Mouse (Mus musculus) intestine, postnatal 0 days (tissue): ENCODE data around the gene Slc9a9. TPM values are rescaled to one million over a fixed set of nuclear protein-coding genes. Genes with fewer than 3 reads are reported as not detected.

ENCODE experiments used
- ATAC-seq: fragments of 200-750 bp; cut with Nextera tagmentation; 2 replicates; pipeline ENCODE4 v1.8.0; 2017; ENCODE audit warnings: mild to moderate bottlenecking, moderate TSS enrichment, moderate library complexity
- H3K27ac ChIP-seq: fragments of 300-500 bp; sonication (generic); 2 replicates; pipeline ENCODE4 v1.5.1; 2014; ENCODE audit warnings: mild to moderate bottlenecking, low read depth, low read length, moderate library complexity
- H3K27me3 ChIP-seq: fragments of 300-500 bp; sonication (generic); replicated peaks from 2 replicates; pipeline ENCODE4 v1.6.1; 2014; ENCODE audit warnings: low read length, mixed read lengths; ENCODE audit not compliant: control insufficient read depth, insufficient read depth
- H3K36me3 ChIP-seq: fragments of 300-500 bp; sonication (generic); 2 replicates; pipeline ENCODE4 v1.6.1; 2014; ENCODE audit warnings: mild to moderate bottlenecking, moderate library complexity; ENCODE audit not compliant: control insufficient read depth, insufficient read depth
- H3K4me1 ChIP-seq: fragments of 300-500 bp; sonication (generic); replicated peaks from 2 replicates; pipeline ENCODE4 v1.6.1; 2014; ENCODE audit warnings: antibody characterized with exemption, low read length, mixed read lengths; ENCODE audit not compliant: control insufficient read depth, insufficient read depth
- H3K4me2 ChIP-seq: fragments of 300-500 bp; sonication (generic); replicated peaks from 2 replicates; pipeline ENCODE4 v1.6.1; 2014; ENCODE audit warnings: low read depth, mild to moderate bottlenecking, moderate library complexity
- H3K4me3 ChIP-seq: fragments of 300-500 bp; sonication (generic); 2 replicates; pipeline ENCODE4 v1.5.1; 2014; ENCODE audit warnings: low read depth, low read length
- H3K9ac ChIP-seq: fragments of 300-500 bp; sonication (generic); 2 replicates; pipeline ENCODE4 v1.6.1; 2014; ENCODE audit warnings: mild to moderate bottlenecking, low read depth, low read length
- H3K9me3 ChIP-seq: fragments of 300-500 bp; sonication (generic); 2 replicates; pipeline ENCODE4 v1.6.1; 2016; ENCODE audit warnings: mixed run types; ENCODE audit not compliant: control insufficient read depth
- CTCF ChIP-seq: sonication (generic); IDR thresholded peaks from 2 replicates; pipeline ENCODE4 v1.5.1; 2016; ENCODE audit warnings: low read depth, mild to moderate bottlenecking, control low read depth, antibody characterized with exemption, moderate library complexity
- WGBS: fragments of 180-500 bp; shearing (Covaris S2); extraction: QIAGEN DNeasy Blood & Tissue Kit; methylation state at CpG from one replicate; pipeline ENCODE4 v1.1.7; 2014; 5-methylcytosine and 5-hydroxymethylcytosine counted together
- polyA plus RNA-seq: library from polyadenylated mRNA; unstranded; fragments of >200 nt; fragmentation: Nextera tagmentation; extraction: Ambion mirVana; gene quantifications from 2 replicates; pipeline ENCODE4 v1.2.1, GENCODE M21; 2015

The Slc9a9 gene
- polyA plus RNA-seq, 1 experiment from 2014 or later = 1.0 TPM

GRCm38 (mm10) chr9:95113157-95114135, 443.7 kb downstream of the Slc9a9 start:
- Histone ChIP-seq H3K9me3 (no peaks in the 10 kb centered on the region), H3K36me3 (no peaks in the 10 kb centered on the region), H3K27ac (no peak overlapping the region), H3K4me3 (no peak overlapping the region), H3K27me3 (no peaks in the 10 kb centered on the region), H3K4me1 (no peaks in the 10 kb centered on the region), H3K9ac (no peak overlapping the region), H3K4me2 (no peak overlapping the region)
- ATAC-seq = no peak
- TF ChIP-seq CTCF = no peak
- 62% methylated on average over 12 of the region's 12 CpGs for WGBS

- TF ChIP-seq CTCF = no peak
- Histone ChIP-seq H3K4me1 (no peaks in the 10 kb centered on the region), H3K4me2 (no peak overlapping the region), H3K4me3 (no peak overlapping the region), H3K27ac (no peak overlapping the region), H3K9ac (no peak overlapping the region), H3K36me3 (no peaks in the 10 kb centered on the region), H3K27me3 (no peaks in the 10 kb centered on the region), H3K9me3 (no peaks in the 10 kb centered on the region)
- no peak for ATAC-seq
- WGBS = 55% methylated on average over 4 of the region's 4 CpGs
Observed at GRCm38 (mm10) chr9:95120062-95120461, 450.4 kb downstream of the Slc9a9 start.

GRCm38 (mm10) chr9:95121151-95121835, 451.6 kb downstream of the Slc9a9 start:
- Histone ChIP-seq H3K27me3 (no peaks in the 10 kb centered on the region), H3K9ac (no peak overlapping the region), H3K27ac (no peak overlapping the region), H3K4me2 (no peak overlapping the region), H3K4me3 (no peak overlapping the region), H3K36me3 (no peaks in the 10 kb centered on the region), H3K9me3 (no peaks in the 10 kb centered on the region), H3K4me1 (no peaks in the 10 kb centered on the region)
- ATAC-seq = no peak
- TF ChIP-seq CTCF = no peak
- whole genome bisulfite sequencing = 29% methylated on average over 11 of the region's 11 CpGs

- Histone ChIP-seq H3K9ac (no peak overlapping the region), H3K36me3 (no peaks in the 10 kb centered on the region), H3K4me3 (no peak overlapping the region), H3K4me2 (no peak overlapping the region), H3K4me1 (no peaks in the 10 kb centered on the region), H3K9me3 (no peaks in the 10 kb centered on the region), H3K27me3 (no peaks in the 10 kb centered on the region), H3K27ac (no peak overlapping the region)
- no peak for ATAC-seq
- WGBS = 76% methylated on average over 1 of the region's 1 CpGs
- TF ChIP-seq CTCF = no peak
Observed at GRCm38 (mm10) chr9:95125683-95126082, 456.0 kb downstream of the Slc9a9 start.

GRCm38 (mm10) chr9:95127774-95128173, 458.1 kb downstream of the Slc9a9 start:
- Histone ChIP-seq H3K9me3 (no peaks in the 10 kb centered on the region), H3K4me3 (no peak overlapping the region), H3K4me1 (no peaks in the 10 kb centered on the region), H3K9ac (no peak overlapping the region), H3K27ac (no peak overlapping the region), H3K36me3 (no peaks in the 10 kb centered on the region), H3K27me3 (no peaks in the 10 kb centered on the region), H3K4me2 (no peak overlapping the region)
- no peak for TF ChIP-seq CTCF
- no peak for ATAC-seq
- 65% methylated on average over 2 of the region's 2 CpGs for WGBS

- Histone ChIP-seq H3K27me3 (no peaks in the 10 kb centered on the region), H3K9ac (no peak overlapping the region), H3K9me3 (no peaks in the 10 kb centered on the region), H3K27ac (no peak overlapping the region), H3K4me2 (no peak overlapping the region), H3K36me3 (no peaks in the 10 kb centered on the region), H3K4me3 (no peak overlapping the region), H3K4me1 (no peaks in the 10 kb centered on the region)
- WGBS = 84% methylated on average over 10 of the region's 10 CpGs
- TF ChIP-seq CTCF = no peak
- no peak for ATAC-seq
Observed at GRCm38 (mm10) chr9:95149206-95149729, 479.6 kb downstream of the Slc9a9 start.
